Mouse (Mus musculus): ENCODE measurements around the gene Ifrd1. TPM values are rescaled to one million over a fixed set of nuclear protein-coding genes. Genes with fewer than 3 reads are reported as not detected.
A peak's percentile ranks its signal among the peaks of the same experiment; 100 is the strongest.
"Not testable (repeated sequence)": the region's sequence is repeated elsewhere in the genome, so short reads cannot be mapped to it uniquely, and the experiment has no call there.

Ifrd1 gene
- polyA plus RNA-seq, 1 experiment from 2014 or later = 195 TPM

GRCm38 (mm10) chr12:40256543-40256942, 8.2 kb upstream of the Ifrd1 start:
- Histone ChIP-seq H3K9me3 (no peaks in the 10 kb centered on the region), H3K27me3 (no peaks in the 10 kb centered on the region), H3K27ac (no peak overlapping the region), H3K4me2 (no peak overlapping the region), H3K4me1 (no peaks in the 10 kb centered on the region), H3K9ac (no peak overlapping the region), H3K36me3 (replicated peaks) (no peaks in the 10 kb centered on the region), H3K4me3 (replicated peaks) (no peak overlapping the region)
- no peak for ATAC-seq (ENCODE audit: low FRiP score)
- 91% methylated on average over 2 of the region's 2 CpGs for WGBS

- H3K27me3 ChIP-seq = no peaks in the 10 kb centered on the region
- no peaks in the 10 kb centered on the region for H3K36me3 ChIP-seq (replicated peaks)
- H3K4me3 ChIP-seq (replicated peaks) = no peak overlapping the region
- no peak overlapping the region for H3K4me2 ChIP-seq
- no peak overlapping the region for H3K27ac ChIP-seq
- no peak for ATAC-seq (ENCODE audit: low FRiP score)
- no peaks in the 10 kb centered on the region for H3K9me3 ChIP-seq
- no peak overlapping the region for H3K9ac ChIP-seq
- H3K4me1 ChIP-seq = no peaks in the 10 kb centered on the region
These were observed 7.7 kb upstream of the Ifrd1 start for GRCm38 (mm10) chr12:40256033-40256432.

GRCm38 (mm10) chr12:40255310-40255709, 7.0 kb upstream of the Ifrd1 start:
- not testable (repeated sequence) for H3K4me1 ChIP-seq; ATAC-seq (ENCODE audit: low FRiP score); H3K27ac ChIP-seq; H3K36me3 ChIP-seq (replicated peaks); H3K4me2 ChIP-seq; H3K9ac ChIP-seq; H3K9me3 ChIP-seq; H3K27me3 ChIP-seq; H3K4me3 ChIP-seq (replicated peaks)
- 90% methylated on average over 4 of the region's 4 CpGs for WGBS

- ATAC-seq (ENCODE audit: low FRiP score) = no peak
- H3K4me3 ChIP-seq (replicated peaks) = no peak overlapping the region
- no peak overlapping the region for H3K9ac ChIP-seq
- no peak overlapping the region for H3K4me2 ChIP-seq
- 91% methylated on average over 11 of the region's 11 CpGs for WGBS
- 0 out of 2 replicates have a peak, but pooled peaks cover 3% of the 10 kb centered on the region for H3K27me3 ChIP-seq
- no peak overlapping the region for H3K27ac ChIP-seq
- H3K9me3 ChIP-seq = no peaks in the 10 kb centered on the region
- H3K4me1 ChIP-seq = no peaks in the 10 kb centered on the region
- no peaks in the 10 kb centered on the region for H3K36me3 ChIP-seq (replicated peaks)
These were observed 6.4 kb upstream of the Ifrd1 start for GRCm38 (mm10) chr12:40254729-40255128.

- Histone ChIP-seq H3K9ac (no peak overlapping the region), H3K27ac (no peak overlapping the region), H3K4me2 (no peak overlapping the region), H3K4me1 (no peaks in the 10 kb centered on the region), H3K27me3 (0 out of 2 replicates have a peak, but pooled peaks cover 3% of the 10 kb centered on the region), H3K9me3 (no peaks in the 10 kb centered on the region), H3K36me3 (replicated peaks) (no peaks in the 10 kb centered on the region), H3K4me3 (replicated peaks) (no peak overlapping the region)
- ATAC-seq (ENCODE audit: low FRiP score) = no peak
- WGBS = 92% methylated on average over 5 of the region's 5 CpGs
These were observed 4.9 kb upstream of the Ifrd1 start for GRCm38 (mm10) chr12:40253241-40253640.

GRCm38 (mm10) chr12:40250256-40250655, 2.0 kb upstream of the Ifrd1 start:
- 0 out of 2 replicates have a peak, but pooled peaks cover 3% of the 10 kb centered on the region for H3K27me3 ChIP-seq
- H3K9ac ChIP-seq = no peak overlapping the region
- H3K4me1 ChIP-seq = no peaks in the 10 kb centered on the region
- H3K4me3 ChIP-seq (replicated peaks) = no peak overlapping the region
- no peak overlapping the region for H3K4me2 ChIP-seq
- no peaks in the 10 kb centered on the region for H3K9me3 ChIP-seq
- no peaks in the 10 kb centered on the region for H3K36me3 ChIP-seq (replicated peaks)
- no peak overlapping the region for H3K27ac ChIP-seq
- no peak for ATAC-seq (ENCODE audit: low FRiP score)

GRCm38 (mm10) chr12:40247976-40248375, 328 bp downstream of the Ifrd1 start:
- 0 out of 2 replicates have a peak, but pooled peaks cover 3% of the 10 kb centered on the region for H3K27me3 ChIP-seq
- no peak overlapping the region for H3K4me2 ChIP-seq
- H3K9ac ChIP-seq = no peak overlapping the region
- no peaks in the 10 kb centered on the region for H3K36me3 ChIP-seq (replicated peaks)
- WGBS = 76% methylated on average over 6 of the region's 6 CpGs
- H3K9me3 ChIP-seq = no peaks in the 10 kb centered on the region
- no peak overlapping the region for H3K27ac ChIP-seq
- peak; percentile 23; the same call in 1 of the 2 replicates for ATAC-seq (ENCODE audit: low FRiP score)
- peaks cover 7% of the 10 kb centered on the region for H3K4me1 ChIP-seq
- no peak overlapping the region for H3K4me3 ChIP-seq (replicated peaks)

GRCm38 (mm10) chr12:40247384-40247783, 920 bp downstream of the Ifrd1 start:
- 94% methylated on average over 4 of the region's 4 CpGs for WGBS
- Histone ChIP-seq H3K27me3 (0 out of 2 replicates have a peak, but pooled peaks cover 3% of the 10 kb centered on the region), H3K4me2 (no peak overlapping the region), H3K27ac (no peak overlapping the region), H3K9me3 (no peaks in the 10 kb centered on the region), H3K9ac (no peak overlapping the region), H3K36me3 (replicated peaks) (no peaks in the 10 kb centered on the region), H3K4me1 (peaks cover 7% of the 10 kb centered on the region), H3K4me3 (replicated peaks) (no peak overlapping the region)
- ATAC-seq (ENCODE audit: low FRiP score) = no peak

GRCm38 (mm10) chr12:40245434-40245970, 2.8 kb downstream of the Ifrd1 start:
- H3K4me2 ChIP-seq = no peak overlapping the region
- 91% methylated on average over 7 of the region's 7 CpGs for WGBS
- no peaks in the 10 kb centered on the region for H3K9me3 ChIP-seq
- no peak overlapping the region for H3K4me3 ChIP-seq (replicated peaks)
- 0 out of 2 replicates have a peak, but pooled peaks cover 3% of the 10 kb centered on the region for H3K27me3 ChIP-seq
- H3K36me3 ChIP-seq (replicated peaks) = no peaks in the 10 kb centered on the region
- ATAC-seq (ENCODE audit: low FRiP score) = no peak
- H3K9ac ChIP-seq = no peak overlapping the region
- peaks cover 7% of the 10 kb centered on the region for H3K4me1 ChIP-seq
- H3K27ac ChIP-seq = no peak overlapping the region

- 92% methylated on average over 5 of the region's 5 CpGs for WGBS
- H3K4me3 ChIP-seq (replicated peaks) = no peak overlapping the region
- H3K36me3 ChIP-seq (replicated peaks) = no peaks in the 10 kb centered on the region
- ATAC-seq (ENCODE audit: low FRiP score) = no peak
- H3K9ac ChIP-seq = no peak overlapping the region
- no peak overlapping the region for H3K4me2 ChIP-seq
- H3K9me3 ChIP-seq = no peaks in the 10 kb centered on the region
- H3K27ac ChIP-seq = no peak overlapping the region
- H3K27me3 ChIP-seq = no peaks in the 10 kb centered on the region
- H3K4me1 ChIP-seq = peaks cover 7% of the 10 kb centered on the region
These were observed 3.4 kb downstream of the Ifrd1 start for GRCm38 (mm10) chr12:40244926-40245325.

GRCm38 (mm10) chr12:40243821-40244221, 4.5 kb downstream of the Ifrd1 start:
- 50% methylated on average over 11 of the region's 11 CpGs for WGBS
- H3K4me2 ChIP-seq = no peak overlapping the region

GRCm38 (mm10) chr12:40243241-40243640, 5.1 kb downstream of the Ifrd1 start:
- Histone ChIP-seq H3K4me3 (replicated peaks) (no peak overlapping the region), H3K27ac (no peak overlapping the region), H3K27me3 (no peaks in the 10 kb centered on the region), H3K9me3 (no peaks in the 10 kb centered on the region), H3K4me1 (peaks cover 7% of the 10 kb centered on the region), H3K9ac (no peak overlapping the region), H3K36me3 (replicated peaks) (no peaks in the 10 kb centered on the region), H3K4me2 (no peak overlapping the region)
- WGBS = 78% methylated on average over 4 of the region's 4 CpGs
- ATAC-seq (ENCODE audit: low FRiP score) = no peak

More at GRCm38 (mm10) chr12:40243821-40244221, 4.5 kb downstream of the Ifrd1 start:
- H3K36me3 ChIP-seq (replicated peaks) = no peaks in the 10 kb centered on the region
- no peaks in the 10 kb centered on the region for H3K9me3 ChIP-seq
- no peak overlapping the region for H3K4me3 ChIP-seq (replicated peaks)
- no peak overlapping the region for H3K9ac ChIP-seq
- peak; percentile 39; the same call in 1 of the 2 replicates for ATAC-seq (ENCODE audit: low FRiP score)
- H3K4me1 ChIP-seq = peaks cover 7% of the 10 kb centered on the region
- H3K27me3 ChIP-seq = no peaks in the 10 kb centered on the region
- H3K27ac ChIP-seq = no peak overlapping the region

- no peak for ATAC-seq (ENCODE audit: low FRiP score)
- no peaks in the 10 kb centered on the region for H3K27me3 ChIP-seq
- no peak overlapping the region for H3K9ac ChIP-seq
- WGBS = 94% methylated on average over 7 of the region's 7 CpGs
- no peaks in the 10 kb centered on the region for H3K9me3 ChIP-seq
- H3K4me2 ChIP-seq = no peak overlapping the region
- H3K36me3 ChIP-seq (replicated peaks) = no peaks in the 10 kb centered on the region
- peaks cover 7% of the 10 kb centered on the region for H3K4me1 ChIP-seq
- H3K4me3 ChIP-seq (replicated peaks) = no peak overlapping the region
- no peak overlapping the region for H3K27ac ChIP-seq
These were observed 9.1 kb downstream of the Ifrd1 start for GRCm38 (mm10) chr12:40239161-40239560.
